Mouse (Mus musculus) CH12.LX (cell line): ENCODE measurements at regions not wholly inside any gene's neighbourhood (a gene's known extent, or its start where the extent isn't known, plus 50 kb on each side); places are given as distances from the start of the nearest gene placed in this dataset.

Experiments
- CHD1 ChIP-seq: IDR thresholded peaks from 2 replicates; pipeline ENCODE4 v1.6.1; 2012; ENCODE audit warnings: low read depth, low read length, improper control_type of control experiment, inconsistent platforms
- CTCF ChIP-seq, 2 experiments: IDR thresholded peaks in 1 of 2; conservative IDR thresholded peaks in 1 of 2; 2 replicates each; pipeline ENCODE4 v1.5.1; 2011 to 2012; ENCODE audit warnings: low read depth in 2 of 2, low read length in 2 of 2, improper control_type of control experiment in 1 of 2, inconsistent platforms in 1 of 2, mild to moderate bottlenecking in 1 of 2, moderate library complexity in 1 of 2
- EP300 ChIP-seq: IDR thresholded peaks from 2 replicates; pipeline ENCODE4 v1.6.1; 2011; ENCODE audit warnings: low read length, improper control_type of control experiment
- GABPA ChIP-seq: IDR thresholded peaks from 2 replicates; pipeline ENCODE4 v1.6.1; 2012; ENCODE audit warnings: low read depth, low read length, improper control_type of control experiment, inconsistent platforms; ENCODE audit not compliant: insufficient replicate concordance
- IRF4 ChIP-seq: IDR thresholded peaks from 2 replicates; pipeline ENCODE4 v1.6.1; 2014; ENCODE audit warnings: low read depth, mild to moderate bottlenecking, inconsistent platforms, low read length, improper control_type of control experiment
- MXI1 ChIP-seq: IDR thresholded peaks from 2 replicates; pipeline ENCODE4 v1.6.1; 2011; ENCODE audit warnings: mild to moderate bottlenecking, low read depth, low read length, improper control_type of control experiment
- NRF1 ChIP-seq: IDR thresholded peaks from 2 replicates; pipeline ENCODE4 v1.6.1; 2014; ENCODE audit warnings: low read depth, mild to moderate bottlenecking, inconsistent platforms, low read length, improper control_type of control experiment, moderate library complexity
- POLR2A ChIP-seq: IDR thresholded peaks from 2 replicates; pipeline ENCODE4 v1.6.1; 2011; ENCODE audit warnings: low read depth, mild to moderate bottlenecking, improper control_type of control experiment, low read length
- POLR2AphosphoS2 ChIP-seq: IDR thresholded peaks from 2 replicates; pipeline ENCODE4 v1.6.1; 2011; ENCODE audit warnings: low read depth, low read length, improper control_type of control experiment
- RCOR1 ChIP-seq: conservative IDR thresholded peaks from 2 replicates; pipeline ENCODE4 v1.6.1; 2012; ENCODE audit warnings: low read depth, mild to moderate bottlenecking, inconsistent platforms, low read length, improper control_type of control experiment
- TBP ChIP-seq: conservative IDR thresholded peaks from 2 replicates; pipeline ENCODE4 v1.6.1; 2011; ENCODE audit warnings: low read depth, low read length, improper control_type of control experiment

GRCm38 (mm10) chrX:99522289-99522688 lies 51.2 kb upstream of the Pja1 start:
- TF ChIP-seq CTCF (conservative IDR thresholded peaks at IDR 0.05 in 1 of 2, IDR thresholded peaks at IDR 0.05 in 1 of 2; ENCODE audit: low read depth in 2 of 2, low read length in 2 of 2) (no peak), EP300 (no peak), MXI1 (no peak), NRF1 (no peak), CHD1 (no peak), POLR2A (no peak), IRF4 (no peak), POLR2AphosphoS2 (no peak), RCOR1 (no peak), TBP (no peak), GABPA (no peak)
